Mouse (Mus musculus): ENCODE data around the gene Pard3b.
A peak's percentile ranks its signal among the peaks of the same experiment; 100 is the strongest.

The Pard3b gene

DNA sequence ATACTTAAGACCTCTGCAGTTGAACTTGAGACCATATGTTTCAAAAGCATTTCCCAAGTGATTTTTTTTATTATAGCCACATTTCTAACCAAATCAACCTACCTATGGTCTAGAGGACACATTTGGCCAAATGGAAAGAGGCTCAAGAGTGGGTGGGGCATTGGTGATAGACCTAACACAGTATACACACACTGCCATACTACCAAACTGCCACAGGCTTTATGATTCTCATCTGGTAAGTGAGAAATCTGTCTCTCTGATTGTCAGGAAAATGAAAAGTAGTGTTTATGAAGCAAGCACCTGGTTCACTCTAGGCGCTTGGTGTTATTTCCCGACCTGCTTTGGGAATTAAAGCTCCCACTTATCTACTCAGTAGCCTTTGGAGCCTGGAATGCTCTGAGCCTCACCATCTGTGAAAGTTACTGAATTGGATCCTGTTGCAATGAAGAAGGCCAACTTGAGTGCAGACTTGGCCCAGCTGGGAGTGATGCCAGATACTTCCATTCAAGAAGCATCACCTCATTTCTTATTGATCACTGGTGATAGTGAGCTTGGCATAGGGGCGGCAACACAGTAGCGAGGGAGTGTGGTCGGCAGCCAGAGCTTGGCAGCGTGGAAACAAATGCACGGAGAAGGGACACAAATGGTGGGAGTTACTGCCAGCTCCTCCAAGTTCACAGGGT, 810.7 kb downstream of the Pard3b start:
- DNase-seq (ENCODE audit: low spot score in 2 of 2) = no peak

DNA sequence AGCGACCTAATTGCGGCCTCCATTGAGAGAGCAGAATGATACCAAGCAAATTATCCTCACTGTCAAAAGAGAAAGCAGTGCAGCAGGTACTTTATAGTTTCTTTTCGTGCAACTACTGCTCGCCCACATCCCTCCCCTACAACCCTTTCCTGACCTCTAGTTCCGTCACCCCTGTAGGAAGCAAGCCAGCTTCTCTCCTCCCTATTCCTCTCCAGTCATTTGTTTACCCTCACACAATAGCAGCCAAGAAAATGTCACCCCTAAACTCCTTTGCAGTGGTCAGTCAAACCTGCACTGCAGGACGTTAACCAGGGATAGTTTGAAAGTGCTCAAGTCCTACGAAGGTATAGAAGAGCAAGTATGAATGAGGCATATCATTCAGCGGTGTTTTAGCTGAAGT, 826.9 kb downstream of the Pard3b start:
- DNase-seq (ENCODE audit: low spot score in 2 of 2) = no peak

DNA sequence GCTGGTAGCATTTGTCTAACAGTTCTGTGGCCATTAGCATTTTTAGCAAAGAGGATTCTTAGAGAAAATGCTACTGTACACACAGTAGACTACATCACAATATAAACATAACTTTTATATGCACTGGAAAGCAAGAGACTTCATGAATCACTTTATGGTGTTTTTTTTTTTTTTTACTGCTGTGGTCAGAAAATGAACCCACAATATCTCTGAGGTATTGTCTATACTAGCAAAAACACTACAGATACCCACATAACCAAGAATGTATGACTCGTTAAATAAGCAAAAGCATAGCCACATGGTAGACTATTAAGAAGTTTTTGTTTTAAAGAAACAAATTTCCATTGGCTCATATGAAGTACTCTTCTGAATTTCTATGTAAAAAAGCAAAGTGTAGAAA, 827.9 kb downstream of the Pard3b start:
- no peak for DNase-seq (ENCODE audit: low spot score in 2 of 2)

DNA sequence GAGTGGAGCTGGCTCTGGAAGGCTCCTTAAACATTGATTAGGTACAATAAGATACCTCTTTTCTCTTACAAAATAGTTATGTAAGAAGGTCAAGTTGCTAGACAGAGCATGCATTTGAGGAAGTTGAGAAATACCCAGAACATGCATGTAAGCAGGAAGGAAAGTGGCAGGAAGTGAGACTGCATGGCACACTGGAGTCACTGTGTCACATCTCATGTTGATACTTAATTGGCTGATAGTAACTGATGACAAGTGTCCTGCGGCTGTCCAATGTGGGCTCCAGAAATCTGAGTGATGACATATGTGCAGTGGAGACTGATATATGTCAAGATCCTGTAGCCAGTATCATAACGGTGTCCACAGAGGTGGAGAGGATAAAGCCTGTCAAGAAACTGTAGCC, 844.4 kb downstream of the Pard3b start:
- DNase-seq (ENCODE audit: low spot score in 2 of 2) = no peak

DNA sequence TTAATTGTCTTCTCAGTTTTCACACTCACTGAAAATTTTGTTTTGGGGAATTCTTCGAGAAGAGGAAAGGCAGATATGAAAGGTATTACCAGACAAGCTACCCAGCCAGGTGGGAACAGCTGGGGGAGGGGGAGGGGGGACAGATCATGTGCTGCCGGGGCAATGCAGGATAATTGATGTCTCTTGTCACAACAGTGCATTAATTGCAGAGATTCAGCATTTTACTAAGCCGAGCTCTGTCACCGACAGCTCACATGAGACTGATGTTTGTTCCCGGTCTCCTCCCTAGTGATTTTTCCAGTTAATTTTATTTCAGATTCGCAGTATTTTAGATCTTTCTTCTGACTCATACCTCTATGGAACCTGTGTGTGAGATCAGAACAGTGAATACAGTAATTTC, 850.2 kb downstream of the Pard3b start:
- peak in 1 of 2 experiments; percentile 10 for DNase-seq (ENCODE audit: low spot score in 2 of 2)

DNA sequence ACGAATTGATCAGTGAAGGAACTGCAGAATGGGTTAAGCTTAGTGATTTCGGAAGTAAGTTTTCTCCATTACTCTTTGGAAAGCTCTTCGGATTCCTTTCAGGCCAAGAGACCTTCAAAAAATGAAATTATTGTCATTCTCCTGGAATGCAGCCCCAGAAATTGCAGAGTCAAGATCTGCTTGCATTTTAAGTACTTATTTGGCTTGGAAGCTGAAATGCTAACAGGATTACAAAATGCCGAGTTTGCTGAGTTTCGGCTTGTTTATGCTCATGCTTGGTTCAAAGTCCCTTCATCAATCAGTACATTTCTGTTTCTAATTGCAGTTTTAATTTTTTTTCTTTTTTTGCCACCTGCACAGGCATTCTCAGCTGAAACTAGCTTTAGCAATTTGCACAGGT, 860.5 kb downstream of the Pard3b start:
- DNase-seq (ENCODE audit: low spot score in 2 of 2) = no peak

DNA sequence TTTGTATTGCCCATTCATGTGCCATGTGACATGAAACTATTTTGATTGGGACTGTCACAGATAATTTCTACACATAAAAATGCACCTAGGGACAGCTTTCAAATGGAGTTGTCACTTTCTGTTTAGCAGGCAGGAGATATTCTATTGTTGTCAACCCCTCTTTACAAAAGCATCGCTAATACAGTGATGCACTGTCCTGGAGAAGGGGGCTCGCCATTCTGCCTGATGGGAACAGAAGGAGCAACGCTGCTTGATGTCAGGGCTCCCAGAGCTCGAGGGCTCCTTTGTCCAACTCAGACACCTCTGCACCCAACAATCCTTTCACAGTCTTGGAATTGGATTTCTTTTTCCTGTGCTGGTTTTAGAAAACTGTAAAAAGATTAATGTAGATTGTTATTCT, 871.9 kb downstream of the Pard3b start:
- DNase-seq (ENCODE audit: low spot score in 2 of 2) = no peak

DNA sequence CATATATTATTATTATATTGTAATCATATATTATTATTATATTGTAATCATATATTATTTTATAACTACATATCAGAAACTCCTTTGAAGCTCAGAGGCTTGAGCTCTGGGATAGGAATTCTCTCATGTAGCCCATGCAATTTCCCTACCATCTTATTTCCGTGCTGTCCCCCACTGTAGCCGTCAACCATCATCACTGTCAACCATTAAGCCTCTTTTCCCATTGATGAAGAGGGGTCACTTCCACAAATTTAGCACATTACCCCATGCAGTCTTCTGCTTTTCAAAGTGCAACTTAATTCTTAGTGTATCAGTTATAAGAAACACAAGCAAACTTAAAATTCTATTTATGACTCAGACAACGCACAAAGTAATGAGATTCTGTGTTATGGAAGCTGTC, 873.1 kb downstream of the Pard3b start:
- no peak for DNase-seq (ENCODE audit: low spot score in 2 of 2)

DNA sequence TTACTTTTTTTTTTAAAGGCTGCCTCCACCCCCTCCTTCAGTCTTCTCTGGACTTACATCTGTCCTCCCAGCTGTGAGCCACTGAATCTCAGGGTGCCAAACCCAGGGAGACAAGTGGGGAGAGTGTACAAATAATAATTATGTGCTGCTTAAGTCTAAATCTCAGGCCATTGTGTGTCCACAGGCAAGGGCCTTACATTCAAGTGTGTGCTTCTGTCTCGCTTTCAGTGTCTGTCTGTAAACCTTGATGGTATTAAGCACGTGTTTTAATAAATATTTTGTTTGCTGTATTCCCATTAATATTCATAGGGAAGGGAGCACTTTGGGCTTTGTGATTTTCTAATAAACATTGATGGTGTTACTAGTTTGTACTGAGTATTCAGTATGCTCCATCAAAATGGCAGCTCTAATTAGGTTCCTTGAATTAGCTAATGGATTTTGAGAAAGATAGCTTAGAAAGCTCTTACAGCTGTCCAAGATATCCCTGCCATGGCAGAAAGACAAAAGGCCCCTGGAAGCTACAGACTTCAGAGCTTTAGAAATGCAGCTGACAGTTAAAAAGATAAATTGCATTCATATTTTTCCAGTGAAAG, 880.1 kb downstream of the Pard3b start:
- no peak for DNase-seq (ENCODE audit: low spot score in 2 of 2)

DNA sequence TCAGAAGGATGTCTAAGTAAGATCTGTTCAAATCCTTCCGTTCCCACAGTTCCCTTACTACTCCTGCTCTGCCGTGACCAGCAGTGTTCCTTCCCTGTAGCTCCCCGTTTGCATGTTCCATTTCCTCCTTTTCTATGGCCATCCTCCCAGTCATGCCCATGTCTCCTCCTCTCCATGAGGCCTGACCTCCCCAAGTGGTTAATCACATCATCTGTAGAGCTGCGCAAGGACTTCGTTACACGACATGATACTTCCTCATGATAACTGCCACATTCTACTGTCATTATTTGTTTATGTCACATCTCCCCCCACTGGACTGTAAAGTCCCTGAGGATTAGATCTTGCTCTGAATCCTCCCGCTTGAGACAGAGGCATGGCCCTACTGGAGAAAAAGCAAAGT, 882.7 kb downstream of the Pard3b start:
- DNase-seq (ENCODE audit: low spot score in 2 of 2) = no peak

DNA sequence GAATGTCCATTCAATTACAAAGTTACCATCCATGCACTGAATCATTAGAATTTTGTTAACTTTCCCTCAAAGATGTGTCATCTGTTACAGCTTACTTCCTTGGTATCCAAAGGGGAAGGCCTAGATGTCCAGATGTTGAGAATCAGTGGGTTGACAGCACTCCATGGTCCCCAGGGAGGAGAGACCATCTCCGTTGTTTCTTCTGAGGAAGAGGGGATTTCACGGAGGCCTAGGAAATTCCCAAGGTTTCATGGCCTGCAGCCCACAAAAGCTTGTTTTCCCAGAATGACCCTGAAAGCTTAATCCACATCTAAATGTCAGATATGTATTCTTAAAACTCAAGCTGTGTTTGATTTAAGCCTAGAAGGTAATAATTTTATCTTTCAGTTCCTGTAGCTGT, 884.1 kb downstream of the Pard3b start:
- no peak for DNase-seq (ENCODE audit: low spot score in 2 of 2)

DNA sequence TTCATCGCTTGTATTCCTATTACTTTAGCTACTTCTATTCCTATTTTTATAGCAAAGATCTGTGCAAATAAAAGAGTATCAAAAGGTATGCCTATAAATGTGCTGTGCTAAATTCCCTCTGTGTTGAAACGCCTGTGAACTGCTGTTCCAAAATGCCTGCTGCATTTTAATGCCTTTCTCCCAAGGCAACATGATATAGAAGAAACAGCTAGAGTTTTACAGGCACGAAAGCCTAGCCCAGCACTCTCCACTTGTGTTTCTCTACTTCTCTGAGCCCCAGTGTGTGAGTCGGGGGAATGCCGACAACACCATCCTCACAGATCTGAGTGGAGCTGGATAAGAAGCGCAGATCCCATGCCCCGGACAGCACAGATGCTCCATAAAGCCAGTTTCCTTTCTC, 889.2 kb downstream of the Pard3b start:
- no peak for DNase-seq (ENCODE audit: low spot score in 2 of 2)

DNA sequence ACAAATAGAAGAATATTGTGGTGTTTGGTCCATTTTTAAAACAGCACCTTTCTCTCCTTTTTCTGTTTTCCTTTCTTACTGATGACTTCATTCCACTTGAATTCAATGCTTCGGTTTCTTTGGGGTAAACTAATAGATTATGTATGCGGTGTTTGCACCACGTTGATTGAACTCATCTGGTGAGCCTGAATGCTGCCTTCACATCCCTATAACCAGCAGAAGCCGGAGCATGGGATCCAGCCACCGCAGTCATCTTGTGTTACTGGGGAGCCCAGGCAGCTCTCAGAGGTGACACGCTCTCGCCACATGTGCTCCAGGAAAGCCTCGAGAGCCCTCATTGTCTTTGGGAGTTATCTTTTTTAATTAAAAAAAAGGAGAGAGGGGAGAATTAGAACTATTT, 891.3 kb downstream of the Pard3b start:
- DNase-seq (ENCODE audit: low spot score in 2 of 2) = no peak

DNA sequence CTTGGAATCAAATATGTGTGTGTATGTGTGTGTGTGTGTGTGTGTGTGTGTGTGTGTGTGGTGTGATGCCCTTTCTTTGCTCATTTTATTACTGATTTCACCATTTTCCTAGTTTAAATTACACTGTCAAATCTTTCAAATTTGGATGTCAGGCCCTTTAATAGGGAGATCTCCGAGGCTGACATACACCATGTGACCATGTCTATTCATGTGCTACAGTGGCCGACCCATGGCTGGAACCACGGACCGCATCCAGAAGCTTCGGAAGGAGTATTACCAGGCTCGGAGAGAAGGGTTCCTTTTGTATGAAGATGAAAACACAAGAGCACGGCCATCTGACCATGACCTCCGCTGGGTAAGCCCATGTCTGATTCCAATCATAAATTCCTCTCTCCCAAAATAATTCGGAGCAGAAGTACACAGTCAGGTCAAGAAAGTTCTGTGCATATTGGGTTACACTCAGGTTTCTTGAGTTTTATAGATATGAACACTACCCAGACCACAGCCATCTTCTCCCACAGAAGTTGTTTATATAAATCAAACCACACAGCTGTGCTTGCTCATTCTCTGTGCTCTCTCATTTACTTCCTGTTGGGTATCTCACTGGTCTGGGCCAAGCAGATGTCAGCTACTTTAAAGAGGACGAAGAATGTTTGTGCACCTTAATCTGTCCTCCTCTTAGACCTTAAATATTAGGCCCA, 894.0 kb downstream of the Pard3b start:
- DNase-seq (ENCODE audit: low spot score in 2 of 2) = no peak

DNA sequence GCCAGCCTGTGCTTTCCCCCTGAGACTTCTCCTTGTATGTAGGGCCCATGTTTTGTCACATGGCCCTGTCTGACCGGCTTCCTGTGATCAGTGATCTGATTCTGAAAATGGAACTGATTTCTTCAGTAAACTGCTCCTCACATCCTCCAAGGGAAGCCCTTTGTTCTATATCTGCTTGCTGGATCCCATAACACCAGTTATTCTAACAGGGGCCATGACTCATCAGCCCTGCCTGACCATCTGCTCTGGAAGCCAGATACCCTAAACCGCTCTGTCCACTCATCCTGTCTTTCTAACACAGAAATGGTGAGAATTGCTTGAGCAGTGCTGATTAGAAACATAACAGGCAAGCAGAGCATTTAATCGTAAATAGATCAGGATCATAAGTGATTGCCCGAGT, 910.3 kb downstream of the Pard3b start:
- no peak for DNase-seq (ENCODE audit: low spot score in 2 of 2)

DNA sequence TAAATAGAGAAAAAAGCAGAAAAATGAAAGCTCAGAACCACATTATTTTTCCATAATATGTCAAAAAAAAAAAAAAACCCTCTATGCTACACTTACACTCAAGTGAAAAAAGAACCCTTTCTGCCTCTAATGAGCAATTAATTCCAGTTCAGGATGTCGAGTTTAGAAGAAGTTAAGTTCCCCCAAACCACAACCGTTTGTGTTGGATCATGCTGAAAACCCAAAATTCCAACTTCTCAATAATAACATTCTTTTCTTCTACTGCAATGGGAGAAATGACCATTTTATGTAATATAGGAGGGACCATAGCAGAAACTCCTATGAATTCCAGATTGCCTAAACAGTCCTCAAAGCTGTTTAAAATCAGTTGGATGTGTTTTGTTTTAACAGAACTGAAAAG, 911.9 kb downstream of the Pard3b start:
- no peak for DNase-seq (ENCODE audit: low spot score in 2 of 2)

DNA sequence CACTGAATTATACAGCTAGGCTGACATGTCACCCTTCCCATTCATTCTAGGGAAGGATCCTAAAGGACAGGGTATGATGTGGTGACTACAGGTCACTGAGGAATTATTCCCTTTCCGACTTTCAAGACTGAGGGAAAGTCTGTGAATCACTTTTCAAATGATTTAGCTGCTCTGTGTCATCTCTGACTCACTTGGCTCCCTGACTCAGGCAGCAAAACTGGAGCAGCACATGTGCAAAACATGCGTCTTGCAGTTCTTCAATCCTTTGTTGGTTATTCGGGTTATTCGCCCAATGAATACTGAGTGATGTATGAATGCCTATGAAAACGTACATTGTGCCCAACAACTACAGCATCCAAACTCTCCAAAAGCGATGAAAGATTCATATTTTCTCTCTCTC, 912.9 kb downstream of the Pard3b start:
- DNase-seq (ENCODE audit: low spot score in 2 of 2) = peak in 1 of 2 experiments; percentile 16

DNA sequence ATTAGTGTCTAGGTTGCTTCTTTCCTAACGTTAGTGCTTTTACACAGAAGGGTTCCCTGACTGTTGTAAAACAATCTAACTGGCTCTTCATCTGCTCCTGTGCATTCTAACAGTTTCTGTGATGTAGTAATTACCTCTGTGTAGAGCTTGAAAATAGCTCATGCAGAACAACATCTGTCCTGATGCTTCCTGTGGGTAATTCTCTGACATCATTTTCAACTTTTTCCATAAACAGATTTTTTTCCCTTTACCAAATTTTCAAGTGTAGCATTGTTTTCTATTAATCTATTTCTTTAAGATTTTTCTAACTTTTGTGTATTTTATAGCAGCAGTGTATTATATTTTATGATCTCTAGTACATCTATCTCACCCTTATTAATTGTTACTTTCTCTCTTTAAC, 917.2 kb downstream of the Pard3b start:
- DNase-seq (ENCODE audit: low spot score in 2 of 2) = no peak

DNA sequence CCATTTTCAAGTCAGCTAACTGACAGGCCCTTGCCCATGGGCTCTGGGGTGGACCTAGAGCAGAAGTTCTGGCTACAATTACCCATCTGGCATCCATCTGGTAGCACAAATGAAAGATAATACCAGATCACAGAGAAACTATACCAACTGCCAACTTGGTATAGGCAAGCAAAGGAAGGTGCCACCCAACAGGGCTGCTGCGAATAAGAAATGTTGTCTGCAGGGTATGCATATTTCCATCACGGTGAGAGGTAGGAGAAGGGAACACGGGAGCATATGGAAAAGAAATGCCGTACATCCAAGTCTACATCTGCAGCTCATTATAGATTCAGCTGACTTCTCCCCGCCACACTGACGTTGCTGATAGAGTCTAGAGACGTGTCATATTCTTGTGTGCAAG, 924.4 kb downstream of the Pard3b start:
- DNase-seq (ENCODE audit: low spot score in 2 of 2) = no peak

DNA sequence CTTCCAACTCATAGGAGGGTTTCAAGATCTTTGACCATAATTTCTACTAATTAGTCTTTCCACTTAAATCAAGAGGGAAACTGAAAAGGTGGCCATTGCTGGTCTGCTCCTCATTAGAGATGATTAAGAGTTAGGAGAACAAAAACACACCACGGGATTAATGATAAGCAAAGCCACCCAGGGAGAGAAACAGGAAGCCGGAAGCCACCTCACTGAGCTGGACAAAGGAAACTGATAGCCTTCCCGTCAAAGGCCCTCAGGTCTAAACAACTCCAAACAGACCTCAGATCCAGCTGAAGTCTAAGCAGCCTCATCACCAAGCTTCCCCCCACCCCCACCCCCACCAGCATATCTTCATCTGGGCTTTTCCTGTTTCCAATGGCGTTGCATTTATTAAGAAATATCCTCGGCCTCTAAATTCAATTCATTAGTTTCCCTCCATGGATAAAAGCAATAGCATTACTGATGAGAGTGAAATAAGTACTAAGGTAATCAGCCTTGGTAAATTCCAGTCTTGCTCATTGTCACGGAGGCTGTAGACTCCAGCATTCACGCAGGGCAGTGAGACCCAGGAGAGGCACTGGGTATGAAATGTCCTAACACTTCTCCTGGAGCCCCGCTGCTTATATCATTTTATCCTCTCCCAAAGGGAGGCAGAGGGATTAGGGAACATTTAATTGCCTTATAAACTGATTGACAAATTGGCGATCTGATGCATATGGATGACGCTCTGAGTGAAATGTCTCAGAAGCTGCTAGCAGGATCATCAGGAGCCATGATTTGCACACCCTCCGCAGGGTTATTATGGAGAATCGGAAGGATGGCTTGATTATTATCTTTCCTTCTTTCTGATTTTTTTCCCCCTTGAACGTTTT, 925.9 kb downstream of the Pard3b start:
- no peak for DNase-seq (ENCODE audit: low spot score in 2 of 2)

DNA sequence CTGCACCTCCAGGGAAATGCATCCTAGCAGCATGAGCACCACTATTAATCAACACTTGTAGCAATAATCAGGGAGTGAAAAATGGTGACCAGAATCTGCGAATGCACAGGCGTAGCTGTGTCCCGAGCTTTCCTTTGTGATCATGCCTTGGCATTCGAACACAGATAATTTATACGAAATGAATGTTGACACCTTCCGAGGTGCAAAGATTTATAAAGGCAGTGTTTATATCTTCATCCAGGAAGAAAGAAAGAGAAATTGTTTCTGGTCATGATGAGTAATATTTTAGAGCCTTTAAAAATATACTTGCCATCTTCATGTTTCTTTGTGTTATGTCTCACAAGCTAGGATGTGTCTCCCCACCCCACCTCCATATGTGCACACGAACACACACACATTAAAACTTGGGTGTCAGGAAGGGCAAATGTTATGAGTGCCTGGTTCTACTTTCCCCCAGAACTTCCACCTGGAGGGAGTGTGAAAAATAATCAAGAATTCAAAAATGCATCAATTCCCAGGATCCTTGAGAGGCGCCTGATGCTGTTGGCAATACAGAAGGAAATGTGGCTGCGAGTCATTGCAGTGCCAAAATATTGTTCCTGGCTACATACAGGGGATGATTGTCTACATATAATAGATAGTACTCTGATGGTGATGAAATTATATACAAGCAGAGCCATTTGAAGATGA, 926.6 kb downstream of the Pard3b start:
- DNase-seq (ENCODE audit: low spot score in 2 of 2) = no peak

DNA sequence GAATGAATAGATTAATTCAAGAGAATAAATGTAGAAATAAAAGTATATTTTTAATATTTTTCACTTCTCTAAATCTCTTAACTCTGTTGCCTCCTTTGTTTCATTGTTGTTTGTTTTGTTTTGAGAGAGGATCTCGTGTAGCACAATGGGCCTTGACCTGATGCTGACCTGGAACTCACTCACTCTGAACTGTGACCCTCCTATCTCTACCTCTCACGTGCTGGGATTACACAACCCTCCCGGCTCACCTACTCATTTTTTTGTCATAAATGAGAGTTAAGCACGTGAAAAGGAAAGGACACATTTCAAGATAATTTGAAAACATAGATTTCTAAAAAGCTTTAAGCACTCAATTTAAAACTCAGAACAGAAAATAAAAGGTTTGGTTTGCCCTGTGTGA, 928.0 kb downstream of the Pard3b start:
- DNase-seq (ENCODE audit: low spot score in 2 of 2) = no peak

Data from left cerebral cortex, adult 9 months (tissue).